Mouse (Mus musculus) hindlimb bud, embryonic 11.5 days (tissue): ENCODE measurements around the gene Ifna12.
"Not testable (repeated sequence)": the region's sequence is repeated elsewhere in the genome, so short reads cannot be mapped to it uniquely, and the experiment has no call there.

ENCODE experiments used
- DNase-seq: peaks from one replicate; pipeline ENCODE4 v3.0.0-alpha.2; 2012; ENCODE audit warnings: low read depth, low spot score; ENCODE audit errors: extremely low spot score

Ifna12 gene

DNA sequence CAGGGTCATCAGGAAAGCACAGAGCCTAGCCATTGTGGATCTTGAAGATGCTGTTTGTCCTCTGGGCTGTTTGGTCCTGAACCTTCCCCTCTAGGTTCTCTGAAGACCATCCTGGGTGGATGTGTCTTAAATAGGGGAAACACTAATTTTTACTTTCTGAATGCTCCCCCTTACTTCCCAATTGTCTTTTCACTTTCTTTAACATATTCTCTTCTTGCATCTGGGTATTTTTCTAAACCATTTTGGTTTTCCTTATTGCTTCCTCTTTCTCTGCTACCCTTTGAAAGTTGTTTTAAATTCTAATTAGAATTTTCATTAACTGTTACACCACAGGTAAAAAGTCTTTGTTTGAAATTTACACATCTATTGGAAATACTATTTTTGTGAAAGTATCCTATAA is at the start of gene Ifna12:
Gene Ifna12, minus strand, starts transcription at position 101 of the 400 bp plus-strand sequence.
- DNase-seq: no peak

DNA sequence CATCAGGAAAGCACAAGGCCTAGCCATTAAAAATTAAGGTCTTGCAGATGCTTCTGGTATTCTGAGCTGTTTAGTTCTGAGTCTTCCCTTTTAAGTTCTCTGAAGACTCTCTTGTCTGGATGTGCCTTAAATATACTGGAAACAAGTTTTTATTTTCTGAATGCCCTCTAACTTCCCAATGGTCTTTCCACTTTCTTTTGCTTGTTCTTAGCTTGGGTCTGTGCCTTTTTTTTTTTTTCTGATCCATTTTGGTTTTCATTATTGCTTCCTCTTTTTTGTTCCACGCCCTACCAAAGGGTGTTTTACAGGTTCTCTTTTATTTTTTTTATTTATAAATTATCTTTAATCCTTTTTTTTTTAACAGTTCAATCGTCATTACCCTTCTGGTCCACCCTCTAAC is 41.2 kb upstream of the Ifna12 start, which contains the start of gene Ifna13:
Gene Ifna13, minus strand, starts transcription at position 101 of the 400 bp plus-strand sequence.
- no peak for DNase-seq

DNA sequence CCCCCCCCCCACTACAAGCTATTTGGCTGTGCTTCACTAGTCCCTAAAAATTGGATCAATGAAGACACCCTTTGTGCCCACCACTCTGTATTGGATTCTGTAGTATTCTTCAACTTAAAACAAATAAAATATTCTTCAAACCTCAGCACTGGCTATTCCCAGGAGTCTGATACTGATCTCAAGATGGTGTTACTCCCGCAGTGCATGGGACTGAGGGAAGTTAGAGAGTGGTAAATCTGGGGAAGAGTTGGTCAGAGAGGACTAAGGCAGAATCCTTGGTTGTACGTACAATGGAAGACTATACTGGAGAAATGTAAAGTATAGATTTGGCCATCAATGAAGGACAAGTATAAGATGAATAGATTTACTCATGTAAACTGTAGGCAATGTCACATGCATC is 39.4 kb upstream of the Ifna12 start:
- DNase-seq: no peak

DNA sequence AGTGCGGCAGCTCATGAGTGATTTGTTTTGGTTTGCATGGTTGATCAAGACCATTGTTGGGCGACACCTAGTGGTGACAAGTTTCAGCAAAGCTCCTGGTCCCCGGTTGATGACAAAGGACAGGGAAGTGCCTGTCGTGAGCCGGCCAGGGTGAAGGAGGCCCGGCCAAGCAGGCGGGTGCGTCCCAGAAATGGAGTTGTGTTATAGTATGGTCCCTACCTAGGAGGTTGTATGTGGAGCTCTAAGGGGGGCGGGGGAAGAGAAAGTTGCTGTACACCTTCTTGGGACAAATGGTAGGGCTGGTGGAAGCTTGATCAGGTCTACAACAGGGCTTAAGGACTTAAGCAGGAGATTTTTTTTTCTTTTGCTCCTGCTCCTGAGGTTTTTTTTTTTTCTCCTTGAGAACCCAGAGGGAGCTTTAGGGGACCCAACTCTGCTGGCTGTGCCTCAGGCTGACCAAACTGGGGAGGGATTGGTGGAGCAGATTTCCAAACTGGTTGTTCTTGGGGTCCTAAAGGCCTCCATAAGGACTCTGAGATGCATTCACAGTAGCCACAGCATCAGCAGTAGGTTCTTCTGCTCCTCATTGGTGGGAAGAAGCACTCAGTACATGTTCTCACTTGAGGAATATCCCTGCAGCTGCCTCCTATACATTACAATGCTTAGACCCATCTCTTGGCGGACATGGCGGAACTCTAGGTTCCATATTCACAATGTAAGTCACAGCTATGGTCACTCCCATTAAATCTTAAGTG is 38.1 kb upstream of the Ifna12 start:
- peak; percentile 100 for DNase-seq

DNA sequence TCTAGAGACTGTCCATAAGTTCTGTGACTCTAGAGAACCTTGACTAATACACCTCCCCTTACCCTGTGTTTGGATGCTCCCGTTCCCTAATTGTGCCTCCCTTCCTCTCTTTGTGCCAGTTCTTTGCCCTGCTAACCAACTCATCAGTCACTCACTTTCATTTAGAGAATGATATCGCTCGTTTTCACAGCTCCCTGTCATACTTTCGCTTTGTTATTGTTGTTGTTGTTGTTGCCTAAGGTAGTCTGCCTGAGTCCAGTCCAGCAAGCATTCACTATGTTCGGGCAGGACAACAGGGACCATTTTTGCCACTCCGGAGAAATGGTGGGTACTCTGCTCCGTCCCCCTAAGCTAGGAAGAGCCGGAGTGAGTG is 37.5 kb upstream of the Ifna12 start:
- no peak for DNase-seq

DNA sequence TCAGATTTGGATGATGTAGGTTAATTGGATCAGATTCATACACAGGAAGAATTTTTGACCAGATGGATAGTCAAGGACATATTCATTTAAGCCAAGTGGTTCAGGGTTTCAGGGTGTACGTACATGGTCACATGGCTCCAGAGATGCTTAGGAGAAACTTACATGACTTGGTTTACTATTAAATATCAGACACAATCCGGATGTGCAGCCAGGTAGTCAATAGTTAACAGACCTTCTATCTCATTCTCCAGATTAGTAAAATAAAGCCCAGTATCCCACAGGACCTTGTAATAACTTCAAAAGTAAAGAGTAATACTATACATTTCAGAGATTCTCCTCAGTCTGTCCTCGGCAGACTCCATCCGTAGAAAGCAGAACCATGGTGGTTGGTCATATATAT is 31.1 kb upstream of the Ifna12 start, which contains the start of gene C87499:
Gene C87499, minus strand, starts transcription at position 101 of the 400 bp plus-strand sequence.
- DNase-seq: no peak

DNA sequence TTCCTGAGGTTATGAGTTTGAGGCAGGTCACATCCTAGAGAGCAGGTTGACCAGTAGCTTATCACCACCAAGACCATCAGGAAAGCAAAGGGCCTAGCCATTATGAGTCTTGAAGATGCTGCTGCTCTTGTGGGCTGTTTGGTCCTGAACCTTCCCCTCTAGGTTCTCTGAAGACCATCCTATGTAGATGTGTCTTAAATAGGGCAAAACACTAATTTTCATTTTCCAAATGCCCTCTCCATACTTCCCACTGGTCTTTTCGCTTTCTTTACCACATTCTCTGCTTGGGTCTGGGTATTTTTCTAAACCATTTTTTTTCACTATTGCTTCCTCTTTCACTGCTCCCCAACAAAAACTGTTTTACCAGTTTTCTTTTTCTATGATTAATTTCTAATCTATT is 10.9 kb downstream of the Ifna12 start, which contains the start of gene Ifna9:
Gene Ifna9, minus strand, starts transcription at position 101 of the 400 bp plus-strand sequence.
- DNase-seq: no peak

DNA sequence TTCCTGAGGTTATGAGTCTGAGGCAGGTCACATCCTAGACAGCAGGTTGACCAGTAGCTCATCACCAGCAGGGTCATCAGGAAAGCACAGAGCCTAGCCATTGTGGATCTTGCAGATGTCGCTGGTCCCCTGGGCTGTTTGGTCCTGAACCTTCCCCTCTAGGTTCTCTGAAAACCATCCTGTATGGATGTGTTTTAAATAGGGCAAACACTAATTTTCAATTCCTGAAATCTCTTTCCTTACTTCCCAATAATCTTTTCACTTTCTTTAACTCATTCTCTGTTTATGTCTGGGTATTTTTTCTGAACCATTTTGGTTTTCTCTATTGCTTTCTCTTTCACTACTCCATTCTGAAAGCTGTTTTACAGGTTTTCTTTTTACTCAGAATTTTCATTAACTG is 31.5 kb downstream of the Ifna12 start, which contains the start of gene Ifna14:
Gene Ifna14, minus strand, starts transcription at position 101 of the 400 bp plus-strand sequence.
- DNase-seq: no peak

DNA sequence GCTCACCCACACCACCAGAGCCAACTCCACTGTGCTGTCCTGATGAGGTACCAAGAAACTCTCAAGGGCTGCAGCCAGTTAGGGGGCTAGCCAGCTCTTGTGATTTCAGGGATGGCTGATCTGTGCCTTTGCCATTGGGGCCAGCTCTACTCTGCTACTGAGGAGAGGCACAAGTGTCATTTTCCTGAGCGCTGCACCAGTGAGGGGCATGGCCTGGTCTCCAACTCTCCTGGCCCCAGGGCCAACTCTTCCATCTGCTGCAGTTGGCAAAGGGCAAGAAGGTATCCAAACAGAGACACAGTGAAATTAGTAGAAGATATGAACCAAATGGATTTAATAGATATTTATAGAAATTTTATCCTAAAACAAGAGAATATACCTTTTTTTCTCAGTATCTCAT is 41.4 kb downstream of the Ifna12 start:
- no peak for DNase-seq

DNA sequence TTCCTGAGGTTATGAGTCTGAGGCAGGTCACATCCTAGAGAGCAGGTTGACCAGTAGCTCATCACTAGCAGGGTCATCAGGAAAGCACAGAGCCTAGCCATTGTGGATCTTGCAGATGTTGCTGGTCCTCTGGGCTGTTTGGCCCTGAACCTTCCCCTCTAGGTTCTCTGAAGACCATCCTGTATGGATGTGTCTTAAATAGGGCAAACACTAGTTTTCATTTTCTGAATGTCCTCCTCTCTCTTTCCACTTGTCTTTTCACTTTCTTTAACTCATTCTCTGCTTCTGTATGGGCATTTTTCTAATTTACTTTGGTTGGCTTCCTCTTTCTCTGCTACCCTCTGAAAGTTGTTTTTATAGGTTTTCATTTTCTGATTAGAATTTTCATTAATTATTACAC is 45.0 kb downstream of the Ifna12 start, which contains the start of gene Ifna15:
Gene Ifna15, minus strand, starts transcription at position 101 of the 400 bp plus-strand sequence.
- DNase-seq: not testable (repeated sequence)
